14 mouse cellular contexts compared by ENCODE assay signal in genomic region chr11:110165822-110166221, GRCm38 (mm10). TPM values are rescaled to one million over a fixed set of nuclear protein-coding genes. Genes with fewer than 3 reads are reported as not detected.
DNase-seq lines count a peak whose midpoint lies in the region; ATAC-seq lines count a peak whose summit lies in the region.
"Had no signal": no experiment of that assay in that cellular context is flagged by ENCODE, and none has a peak within 500 bp of the region (broad histone marks: within the 10 kb centered on the region; RNA-seq: fewer than 3 reads in every experiment).

No protein-coding gene starts in this region.

- peak; percentile 48 to 51 for DNase-seq in heart, adult 18-20 months
- no peak for DNase-seq in heart, postnatal 25 days (ENCODE audit: low spot score)
- DNase-seq in liver = no peak
- DNase-seq in monocyte, adult 2 months (ENCODE audit: low read depth in 1 of 2, low spot score in 2 of 2) = peak; percentile 10 to 13
- DNase-seq in adrenal gland, postnatal 10 days = no peak
- DNase-seq in ovary, postnatal 14 days (ENCODE audit: low spot score) = no peak
- DNase-seq: kidney, adult 18-20 months; layer of hippocampus, postnatal 36 days; liver, embryonic 13.5 days; thymus, adult 18-20 months had no signal

- ATAC-seq in liver, embryonic 15.5 days (ENCODE audit: insufficient read depth) = peak; percentile 54
- ATAC-seq in common myeloid progenitor, adult 5-6 weeks (replicated peaks; ENCODE audit: low read depth, poor library complexity, severe bottlenecking) = peak; percentile 98

- no peak overlapping the region for H3K4me3 ChIP-seq in liver, embryonic 15.5 days (replicated peaks)
- H3K4me3 ChIP-seq: embryonic facial prominence, embryonic 12.5 days; liver, embryonic 13.5 days; myocyte had no signal

- no peaks in the 10 kb centered on the region for H3K36me3 ChIP-seq in liver, embryonic 15.5 days (replicated peaks)
- H3K36me3 ChIP-seq: embryonic facial prominence, embryonic 12.5 days; liver, embryonic 13.5 days had no signal

- H3K4me1 ChIP-seq in liver, embryonic 15.5 days (replicated peaks) = peaks cover 5% of the 10 kb centered on the region; the same call in 1 of the 2 replicates
- H3K4me1 ChIP-seq: liver, embryonic 13.5 days had no signal

- H3K27ac ChIP-seq in liver, embryonic 15.5 days (replicated peaks) = no peak overlapping the region
- H3K27ac ChIP-seq: embryonic facial prominence, embryonic 12.5 days; liver, embryonic 13.5 days had no signal

- no peaks in the 10 kb centered on the region for H3K27me3 ChIP-seq in liver, embryonic 15.5 days
- H3K27me3 ChIP-seq: embryonic facial prominence, embryonic 12.5 days; liver, embryonic 13.5 days had no signal

- H3K4me2 ChIP-seq in liver, embryonic 15.5 days = no peak overlapping the region
- H3K4me2 ChIP-seq: embryonic facial prominence, embryonic 12.5 days; liver, embryonic 13.5 days had no signal

- intact Hi-C loops in heart, postnatal 25 days (cut with DNase I) = no loop called here

- no peaks in the 10 kb centered on the region for H3K9me3 ChIP-seq in liver, embryonic 15.5 days (replicated peaks)
- H3K9me3 ChIP-seq: embryonic facial prominence, embryonic 12.5 days; liver, embryonic 13.5 days had no signal

- H3K9ac ChIP-seq in liver, embryonic 15.5 days = no peak overlapping the region
- H3K9ac ChIP-seq: embryonic facial prominence, embryonic 12.5 days; liver, embryonic 13.5 days had no signal

- 12% methylated on average over 3 of the region's 3 CpGs for WGBS in liver, embryonic 15.5 days (ENCODE audit: insufficient replicate concordance)

RNA-seq across cellular contexts. Expression of gene Abca9, which starts 2.2 kb away (rescaled TPM):
- 10 to 100 TPM; 10.6 to 12.3 TPM for total RNA-seq in heart, adult 18-20 months (2021)
- total RNA-seq in heart, postnatal 25 days (2021) = 10 to 100 TPM; 11.5 to 14.4 TPM
- 1.1 and 1.2 TPM in 2 replicates for polyA plus RNA-seq in liver, embryonic 15.5 days (2015; fragmentation: Nextera tagmentation; extraction: Ambion mirVana)
- 2.2 and 2.5 TPM in 2 replicates for total RNA-seq in common myeloid progenitor, adult 5-6 weeks (2017)
- total RNA-seq in adrenal gland, postnatal 10 days (2021) = 10 to 100 TPM; 10.3 to 10.5 TPM

Comparison
In these comparisons a context has a peak if more than half of its experiments do, and no peak if none do; other contexts are left out.
1. DNase-seq: peak in heart, adult 18-20 months (2 of 2) and monocyte, adult 2 months (2 of 2); none in heart, postnatal 25 days (single experiment), liver (single experiment), adrenal gland, postnatal 10 days (single experiment) and ovary, postnatal 14 days (single experiment).